Mouse (Mus musculus): ENCODE data around the gene Cx3cr1.

Gene Cx3cr1

DNA sequence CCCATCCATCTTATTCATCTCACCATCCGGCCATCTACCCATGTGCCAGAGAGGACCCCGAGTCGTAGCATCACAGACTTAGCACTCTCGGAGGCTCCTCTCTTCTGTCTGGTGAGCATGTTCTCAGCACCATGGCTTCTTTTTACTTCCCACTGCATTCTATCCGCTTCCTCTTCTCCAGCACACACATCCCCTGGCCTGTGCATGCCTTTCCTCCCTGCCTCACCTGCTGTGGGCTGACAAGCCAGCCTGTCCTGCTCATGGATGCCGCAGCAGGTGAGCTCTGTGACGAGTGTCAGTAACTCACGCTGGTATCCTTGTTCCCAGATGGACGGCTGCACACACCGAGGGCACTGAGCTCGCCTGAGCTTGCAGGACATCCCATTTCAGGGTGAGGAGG, at the start of gene Cx3cr1:
Gene Cx3cr1 (minus strand): TSS at position 101 of the 400 bp plus-strand sequence.
- DNase-seq = no peak

DNA sequence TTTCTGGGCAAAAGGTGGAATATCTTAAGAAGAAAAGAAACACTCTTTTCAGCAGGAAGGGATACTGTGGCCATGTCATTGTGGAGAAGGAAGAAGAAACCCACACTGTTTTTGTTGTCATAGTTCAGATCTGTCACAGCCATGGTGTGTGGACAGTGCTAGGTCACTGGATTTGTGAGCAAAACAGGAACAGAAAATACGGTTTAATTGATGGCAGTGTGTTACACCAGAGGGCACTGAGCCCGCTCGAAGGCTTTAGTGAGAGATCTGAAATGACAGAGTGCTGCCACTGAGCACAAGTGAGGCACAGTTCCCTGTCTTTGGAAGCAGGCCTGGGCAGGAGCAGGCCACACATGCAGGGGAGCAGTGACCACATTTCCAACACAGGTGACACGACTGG, 48.5 kb upstream of the Cx3cr1 start:
- no peak for DNase-seq

DNA sequence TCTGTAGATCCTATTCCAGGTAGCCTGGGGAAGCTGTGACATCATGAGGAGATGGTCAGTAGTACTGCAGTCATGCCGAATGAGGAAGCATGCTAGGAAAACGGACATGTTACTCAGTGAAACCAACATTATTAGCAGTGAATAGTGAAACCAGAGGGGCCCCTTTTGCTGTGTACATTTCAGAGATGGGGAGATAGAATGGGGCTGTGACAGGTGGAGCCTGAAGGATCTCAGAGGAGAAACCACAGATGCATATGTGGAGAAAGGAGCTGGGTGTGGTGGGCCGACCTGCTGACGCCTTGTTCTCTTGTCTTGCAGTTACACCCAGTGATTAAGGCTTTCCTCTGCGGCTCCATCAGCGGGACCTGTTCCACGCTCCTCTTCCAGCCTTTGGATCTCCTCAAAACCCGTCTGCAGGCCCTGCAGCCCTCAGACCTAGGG, 46.5 kb upstream of the Cx3cr1 start:
- peak; percentile 88 for DNase-seq

DNA sequence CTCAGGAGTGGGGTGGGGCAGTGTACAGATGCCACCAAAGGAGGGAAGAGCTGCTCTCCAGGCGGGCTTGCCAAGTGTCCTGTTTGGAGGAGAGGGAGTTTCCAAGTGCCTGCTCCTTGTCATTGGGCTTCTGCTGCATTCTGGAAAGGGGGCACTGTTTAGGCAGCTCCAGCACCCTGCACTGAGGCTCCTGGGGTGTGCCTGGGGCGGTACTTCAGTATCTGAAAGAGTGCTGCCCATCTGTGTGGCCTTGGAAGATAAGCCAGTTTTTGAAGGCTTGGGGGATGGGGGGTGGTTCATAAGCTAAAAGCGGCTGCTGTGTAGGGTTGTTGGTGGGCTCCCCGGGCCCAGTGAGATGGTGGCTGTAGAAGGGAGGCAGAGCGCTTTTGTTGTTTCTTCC, 45.9 kb upstream of the Cx3cr1 start:
- peak; percentile 93 for DNase-seq

DNA sequence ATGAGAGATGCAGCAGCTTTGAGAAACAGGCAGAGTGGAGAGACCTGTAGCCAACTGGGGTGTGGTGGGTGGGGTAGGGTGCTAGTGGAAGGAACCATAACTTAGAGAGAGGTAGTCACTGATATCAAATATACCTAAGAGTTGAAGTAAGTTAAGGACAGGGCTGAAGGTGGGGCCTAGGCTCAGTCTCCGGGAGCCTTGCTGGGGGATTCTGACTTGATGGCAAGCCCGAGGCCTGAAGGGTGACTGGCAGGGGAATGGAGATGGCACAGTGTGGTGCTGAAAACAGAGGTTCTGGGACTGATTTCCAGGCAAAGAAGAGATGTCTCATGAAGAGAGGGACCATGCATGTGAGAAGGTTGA, 45.1 kb upstream of the Cx3cr1 start:
- DNase-seq = peak; percentile 83

DNA sequence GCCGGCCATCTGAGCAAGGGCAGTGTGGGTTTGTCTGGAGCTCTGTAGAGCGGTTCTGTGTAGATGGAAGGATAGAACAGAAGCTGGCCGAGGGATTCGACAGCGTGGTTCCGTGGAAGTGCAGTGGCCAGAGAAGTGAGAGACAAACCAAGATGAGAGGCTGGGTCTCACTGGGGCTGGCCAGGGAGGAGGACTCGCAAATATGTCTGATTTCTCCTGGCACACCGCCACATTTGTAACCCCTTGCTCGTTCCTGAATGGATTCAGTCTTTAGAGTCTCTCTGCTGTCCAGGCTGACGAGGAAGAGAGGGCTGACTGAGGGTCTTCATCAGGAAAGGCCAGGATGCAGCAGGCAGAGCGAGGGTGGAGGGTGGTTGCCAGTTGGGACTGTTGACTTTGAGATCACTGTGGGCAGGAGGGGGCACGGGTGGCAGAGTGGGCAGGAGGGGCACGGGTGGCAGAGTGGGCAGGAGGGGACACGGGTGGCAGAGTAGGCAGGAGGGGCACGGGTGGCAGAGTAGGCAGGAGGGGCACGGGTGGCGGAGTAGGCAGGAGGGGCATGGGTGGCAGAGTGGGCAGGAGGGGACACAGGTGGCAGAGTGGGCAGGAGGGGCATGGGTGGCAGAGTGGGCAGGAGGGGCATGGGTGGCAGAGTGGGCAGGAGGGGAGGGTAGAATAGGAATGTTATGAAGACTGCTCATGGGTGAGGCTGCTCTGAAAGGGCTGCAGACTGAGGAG, 44.5 kb upstream of the Cx3cr1 start:
- no peak for DNase-seq

DNA sequence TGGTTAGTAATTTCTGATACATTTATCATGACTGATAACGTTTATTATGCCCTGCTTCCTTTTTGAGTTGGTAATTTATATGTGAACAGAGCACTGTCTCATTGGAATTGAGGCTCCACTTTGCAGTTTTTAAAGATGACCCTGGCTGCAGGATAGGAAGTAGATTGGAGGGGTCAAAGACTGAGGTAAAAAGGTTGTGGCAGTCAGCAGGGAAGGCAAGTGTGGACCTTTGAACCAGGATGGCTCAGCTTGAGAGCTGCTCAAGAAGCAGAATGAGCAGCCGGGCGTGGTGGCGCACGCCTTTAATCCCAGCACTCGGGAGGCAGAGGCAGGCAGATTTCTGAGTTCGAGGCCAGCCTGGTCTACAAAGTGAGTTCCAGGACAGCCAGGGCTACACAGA, 43.8 kb upstream of the Cx3cr1 start:
- DNase-seq = no peak

DNA sequence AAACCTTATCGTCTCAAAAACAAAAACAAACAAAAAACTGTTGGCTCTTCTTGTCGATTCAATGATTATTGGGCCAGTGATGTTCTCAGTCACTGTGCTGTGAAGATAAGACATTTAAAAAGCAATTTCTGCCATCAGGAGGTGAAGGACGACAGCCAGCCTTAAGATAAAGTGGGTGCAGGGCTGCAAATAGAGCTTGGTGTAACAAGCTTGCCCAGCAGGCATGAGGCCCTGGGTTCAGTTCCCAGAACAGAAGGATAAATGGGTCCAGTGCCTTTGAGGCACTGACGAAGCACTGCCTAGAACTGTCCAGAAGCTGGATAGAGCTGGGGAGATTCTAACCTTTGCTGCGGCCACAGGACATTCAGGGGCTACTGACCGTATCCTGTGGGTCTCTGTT, 42.8 kb upstream of the Cx3cr1 start:
- peak; percentile 81 for DNase-seq

DNA sequence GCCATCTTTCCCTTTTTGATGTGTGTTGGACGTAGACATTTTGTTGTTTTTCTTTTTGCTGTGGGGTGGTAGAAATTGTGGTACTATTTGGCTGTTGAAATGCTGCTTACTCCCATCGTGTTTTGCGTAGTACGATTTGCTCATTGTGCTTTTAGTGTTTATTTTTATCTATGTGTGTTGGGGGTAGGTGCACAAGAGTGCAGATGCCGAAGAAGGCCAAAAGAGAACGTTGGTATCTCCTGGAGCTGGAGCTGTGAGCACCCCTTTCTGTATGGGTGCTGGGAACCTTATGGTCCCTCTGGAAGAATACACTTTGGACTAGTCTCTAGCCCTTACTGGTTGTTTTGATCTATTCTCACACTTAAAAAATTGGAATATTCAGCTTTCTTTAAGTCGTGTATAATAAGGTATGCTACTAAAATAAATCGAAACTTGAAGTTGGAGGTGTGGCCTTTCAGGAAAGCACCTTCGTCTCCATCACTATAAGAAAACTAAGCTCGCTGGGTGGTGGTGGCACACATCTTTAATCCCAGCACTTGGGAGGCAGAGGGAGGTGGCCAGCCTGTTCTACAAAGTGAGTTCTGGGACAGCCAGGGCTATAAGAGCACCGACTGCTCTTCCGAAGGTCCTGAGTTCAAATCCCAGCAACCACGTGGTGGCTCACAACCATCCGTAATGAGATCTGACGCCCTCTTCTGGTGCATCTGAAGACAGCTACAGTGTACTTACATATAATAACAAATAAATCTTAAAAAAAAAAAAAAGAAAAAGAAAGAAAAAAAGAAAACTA, 41.7 kb upstream of the Cx3cr1 start:
- DNase-seq = no peak

DNA sequence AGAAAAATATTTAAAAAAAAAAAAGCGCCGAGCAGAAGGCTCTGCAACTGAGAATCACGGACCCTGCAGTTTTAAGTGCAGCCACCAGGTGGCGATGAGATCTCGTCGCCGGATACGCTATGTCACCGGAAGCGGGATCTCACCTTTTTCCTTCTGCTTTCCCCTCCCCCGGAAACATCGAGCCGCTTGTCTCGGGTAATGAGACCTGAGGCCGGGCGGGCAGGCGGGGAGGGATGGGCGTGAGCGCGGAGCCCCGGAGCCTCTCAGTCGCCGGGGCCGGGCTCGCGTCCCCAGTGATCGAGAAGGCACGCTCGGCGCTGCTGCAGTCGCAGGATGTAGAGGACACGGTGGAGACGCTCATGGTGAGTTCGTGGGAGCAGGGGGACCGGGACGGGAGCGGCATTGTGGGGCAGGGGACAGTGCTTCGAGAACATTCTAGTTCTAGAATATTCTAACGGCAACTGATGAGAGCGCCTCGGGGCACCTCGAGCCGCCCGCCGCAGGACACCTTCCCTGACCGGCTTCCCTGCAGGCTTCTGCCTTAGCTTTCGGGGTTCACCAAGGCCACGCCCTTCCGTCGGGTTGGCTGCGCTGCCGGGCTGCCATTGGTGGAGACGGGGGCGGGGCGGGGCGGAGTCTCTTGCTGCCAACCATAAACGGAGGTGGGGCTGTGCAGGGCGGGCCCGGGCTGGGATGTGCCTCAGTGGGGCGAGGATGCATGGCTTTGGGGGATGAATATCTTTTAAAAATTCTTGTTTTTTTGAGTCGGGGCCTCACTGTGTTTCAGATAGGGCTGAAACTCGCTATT, 40.7 kb upstream of the Cx3cr1 start, which contains the start of gene Slc25a38:
Gene Slc25a38 (plus strand): TSS at position 164 of the 808 bp plus-strand sequence.
- peak; percentile 100 for DNase-seq

DNA sequence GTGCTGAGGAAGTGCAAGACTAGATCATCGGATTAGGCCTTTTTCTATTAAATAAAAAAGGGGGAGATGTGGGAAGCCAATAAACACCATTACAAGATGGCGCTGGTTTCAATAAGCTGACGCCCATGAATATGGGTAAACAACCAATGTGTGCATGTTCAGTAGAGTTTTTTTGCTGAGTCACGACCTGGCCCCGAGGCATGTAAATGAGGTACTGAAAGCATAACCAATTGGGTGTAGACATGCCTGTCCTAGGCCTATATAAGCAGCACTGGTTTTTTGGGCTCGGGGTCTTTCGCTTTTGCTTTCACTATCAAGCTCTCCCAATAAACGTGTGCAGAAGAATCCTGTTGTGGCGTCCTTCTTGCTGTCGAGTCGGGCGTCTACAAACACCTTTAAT, 39.3 kb upstream of the Cx3cr1 start:
- peak; percentile 40 for DNase-seq

DNA sequence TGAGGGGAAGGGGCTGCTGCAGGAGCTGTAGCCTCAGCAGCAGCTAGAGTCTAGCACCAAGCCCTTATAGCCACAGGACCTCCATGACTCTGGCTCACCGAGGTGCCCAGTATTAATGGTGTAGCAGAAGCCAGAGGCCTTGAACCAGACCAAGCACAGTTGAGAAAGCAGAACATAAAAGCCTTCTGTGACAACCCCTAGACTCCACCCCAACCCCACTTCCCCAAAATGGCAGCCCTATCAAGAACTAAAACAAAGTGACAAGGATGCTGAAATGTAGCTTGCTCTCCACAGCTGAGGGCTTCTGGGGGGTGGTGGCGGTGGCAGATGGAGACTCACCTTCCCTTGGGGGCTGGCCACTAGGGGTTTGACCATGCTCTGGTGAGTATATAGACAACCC, 31.5 kb upstream of the Cx3cr1 start:
- no peak for DNase-seq

DNA sequence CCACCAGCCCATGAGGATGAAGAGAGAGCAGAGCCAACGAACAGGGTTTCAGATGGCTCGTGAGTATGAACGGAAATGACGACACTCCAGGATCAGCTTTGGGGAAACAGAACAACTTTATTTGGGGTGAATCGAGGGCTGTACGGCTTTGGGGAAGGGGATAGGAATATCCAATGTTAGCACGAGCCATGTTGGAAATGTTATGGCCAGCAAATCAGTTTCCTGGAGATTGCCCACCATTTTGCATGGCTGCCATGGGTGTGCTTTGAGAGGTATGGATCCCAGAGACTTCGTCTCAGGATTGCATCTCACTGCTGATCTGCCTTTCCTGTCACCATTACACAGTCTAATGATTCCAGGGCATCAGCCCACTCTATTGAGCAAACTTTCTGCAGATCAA, 29.6 kb upstream of the Cx3cr1 start:
- no peak for DNase-seq

DNA sequence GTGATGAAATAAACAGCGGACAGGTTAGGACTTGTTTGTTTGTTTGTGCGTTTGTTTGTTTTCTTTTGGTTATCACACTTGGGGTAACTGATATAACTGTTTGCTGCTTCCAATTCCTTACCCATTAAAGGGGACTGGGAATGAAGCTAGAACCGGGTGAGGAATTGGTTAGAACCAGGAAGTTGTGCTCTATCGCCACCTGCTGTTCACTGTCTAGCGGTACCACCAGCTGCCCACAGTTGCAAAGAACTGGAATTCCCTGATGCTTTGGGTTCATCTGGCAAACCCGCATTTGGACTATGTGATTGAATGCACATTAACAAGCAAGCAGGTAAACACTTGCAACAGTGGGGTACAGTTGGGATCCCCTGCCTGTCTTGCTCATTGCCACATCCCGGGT, 29.0 kb upstream of the Cx3cr1 start:
- DNase-seq = peak; percentile 66

DNA sequence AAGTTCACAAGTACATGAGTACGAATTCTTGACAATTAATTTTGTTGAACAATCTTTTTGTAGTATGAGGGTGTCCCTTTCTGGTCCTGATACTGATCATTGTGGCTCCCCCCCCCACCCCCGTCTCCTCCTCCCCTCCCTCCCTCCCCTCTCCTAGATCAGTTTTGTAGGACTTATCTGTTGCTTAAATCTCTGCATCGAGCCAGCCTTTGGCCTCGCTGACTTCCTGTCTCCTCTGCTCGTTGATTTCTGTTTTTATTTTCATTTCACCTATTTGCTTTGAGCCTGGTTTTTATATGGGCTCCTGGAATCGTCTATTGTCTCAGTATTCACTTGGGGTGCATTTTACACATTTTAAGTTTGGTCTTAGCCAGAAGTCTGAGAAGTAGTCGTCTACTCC, 26.2 kb upstream of the Cx3cr1 start:
- no peak for DNase-seq

DNA sequence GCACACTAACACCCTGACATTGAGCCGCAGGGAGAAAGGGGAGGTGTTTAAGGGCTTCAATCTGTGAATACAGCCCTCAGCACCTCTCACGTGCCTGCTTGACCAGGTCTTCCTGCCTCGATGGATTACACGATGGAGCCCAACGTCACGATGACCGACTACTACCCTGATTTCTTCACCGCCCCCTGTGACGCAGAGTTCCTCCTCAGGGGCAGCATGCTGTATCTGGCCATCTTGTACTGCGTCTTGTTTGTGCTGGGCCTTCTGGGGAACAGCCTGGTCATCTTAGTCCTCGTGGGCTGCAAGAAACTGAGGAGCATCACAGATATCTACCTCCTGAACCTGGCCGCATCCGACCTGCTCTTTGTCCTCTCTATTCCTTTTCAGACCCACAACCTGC, 24.0 kb upstream of the Cx3cr1 start:
- DNase-seq = no peak

DNA sequence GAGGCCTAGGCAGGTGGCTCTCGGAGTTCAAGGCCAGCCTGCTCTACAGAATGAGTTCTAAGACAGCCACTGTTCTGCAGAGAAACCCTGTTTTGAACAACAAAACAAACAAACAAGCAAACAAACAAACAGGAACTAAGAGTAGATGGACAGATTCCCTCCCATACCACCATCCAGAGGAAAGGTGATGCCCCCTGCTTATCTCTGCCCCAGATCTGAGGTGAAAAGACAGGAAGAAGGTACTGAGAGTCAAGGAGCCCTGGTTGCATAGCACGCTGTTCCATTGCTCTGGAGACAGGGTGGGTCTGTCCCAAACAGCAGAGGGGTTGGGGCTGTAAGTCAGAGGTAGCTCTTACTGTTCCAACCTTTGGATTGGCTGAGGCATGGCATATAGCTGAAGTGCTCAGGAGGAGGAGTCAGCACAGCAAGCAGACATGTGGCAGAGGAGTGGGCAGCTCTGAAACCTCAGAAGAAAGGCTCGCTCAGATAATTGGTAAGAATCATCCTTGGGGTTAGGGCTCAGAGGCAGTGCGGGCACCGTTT, 22.1 kb upstream of the Cx3cr1 start, which contains the start of gene Ccr8:
Gene Ccr8 (plus strand): TSS at position 419 of the 543 bp plus-strand sequence.
- DNase-seq = no peak

DNA sequence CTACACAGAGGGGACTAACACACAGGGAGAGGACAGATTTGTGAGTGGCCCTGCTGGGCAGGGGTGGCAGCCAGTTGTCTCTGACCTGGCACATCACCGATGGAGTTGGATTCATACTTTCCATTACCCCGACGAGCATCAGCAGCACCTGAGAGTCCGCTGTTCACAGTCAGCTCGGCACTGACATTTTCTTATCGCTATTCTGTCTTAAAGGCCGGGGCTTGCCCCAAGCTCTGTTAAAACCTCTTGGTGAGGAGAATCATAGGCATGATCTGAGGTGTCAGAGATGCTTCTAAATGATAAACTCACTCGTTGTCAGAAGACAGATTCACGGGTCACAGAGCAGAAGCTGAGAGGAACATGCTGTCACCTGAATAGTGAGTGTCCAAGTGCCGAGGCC, 21.4 kb upstream of the Cx3cr1 start:
- no peak for DNase-seq

DNA sequence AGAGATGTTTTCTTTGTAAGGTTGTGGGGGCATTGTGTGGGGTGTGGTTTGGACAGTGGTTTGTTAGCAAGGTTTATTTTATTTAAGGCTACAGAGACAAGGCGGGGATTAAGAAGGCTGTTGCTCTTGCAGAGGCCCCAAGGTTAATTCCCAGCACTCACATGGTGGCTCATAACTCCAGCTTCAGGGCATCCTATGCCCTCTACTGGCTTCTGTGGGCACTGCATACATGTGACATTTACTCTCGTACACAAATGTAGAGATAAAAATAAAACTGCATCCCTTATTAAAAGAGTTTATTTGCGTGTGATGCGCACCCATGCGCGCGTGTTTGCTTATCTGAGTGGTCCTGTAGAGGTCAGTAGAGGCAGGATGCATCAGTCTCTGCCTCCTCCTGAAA, 19.4 kb upstream of the Cx3cr1 start:
- DNase-seq = no peak

DNA sequence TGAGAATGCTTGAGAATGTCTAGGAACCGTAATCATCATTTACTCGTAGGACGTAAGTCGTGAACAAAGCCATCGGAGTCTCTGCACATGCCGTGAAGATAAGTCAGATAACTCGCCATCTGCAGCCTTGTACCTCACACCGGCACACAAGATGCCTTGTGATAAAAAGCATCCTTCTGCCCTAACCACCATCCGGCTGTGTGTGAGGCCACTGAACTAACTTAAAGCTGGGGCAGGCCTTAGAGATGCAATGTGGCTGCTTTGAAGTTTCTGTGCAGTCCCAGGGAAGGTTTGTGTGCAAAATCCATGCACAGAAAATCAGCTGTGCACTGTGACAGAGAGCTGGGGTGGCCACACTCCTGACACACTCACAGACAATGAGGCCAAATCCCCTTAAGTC, 14.7 kb upstream of the Cx3cr1 start:
- no peak for DNase-seq

DNA sequence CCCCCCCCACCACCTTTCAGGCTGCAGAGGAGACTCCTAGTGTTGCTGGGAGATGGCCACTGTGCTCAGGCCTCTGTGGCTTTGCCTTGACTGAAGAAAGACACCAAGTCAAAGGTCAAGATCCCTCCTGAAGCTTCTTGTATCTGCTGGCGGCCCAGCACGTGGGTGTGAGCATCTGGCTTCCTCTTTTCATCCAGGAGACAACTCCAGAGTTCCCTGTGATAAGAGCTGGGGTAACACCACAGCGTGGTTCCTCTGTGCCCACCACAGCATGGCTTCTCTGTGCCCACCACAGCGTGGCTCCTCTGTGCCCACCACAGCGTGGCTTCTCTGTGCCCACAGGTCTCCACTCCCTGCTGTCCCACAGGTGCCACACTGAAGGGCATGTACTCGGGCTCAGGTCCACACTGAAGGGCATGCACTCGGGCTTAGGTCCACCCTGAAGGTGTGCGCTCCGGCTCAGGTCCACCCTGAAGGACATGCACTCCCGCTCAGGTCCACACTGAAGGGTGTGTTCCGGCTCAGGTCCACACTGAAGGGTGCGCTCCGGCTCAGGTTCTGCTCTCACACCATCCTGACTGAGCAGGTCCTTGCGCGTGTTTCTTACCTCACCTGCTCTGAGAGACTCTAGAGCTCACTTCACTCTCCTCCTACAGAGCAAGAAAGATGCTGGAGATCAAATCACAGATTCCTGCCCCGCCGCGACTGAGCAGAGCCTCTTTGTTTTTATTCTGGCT, 13.6 kb upstream of the Cx3cr1 start:
- no peak for DNase-seq

DNA sequence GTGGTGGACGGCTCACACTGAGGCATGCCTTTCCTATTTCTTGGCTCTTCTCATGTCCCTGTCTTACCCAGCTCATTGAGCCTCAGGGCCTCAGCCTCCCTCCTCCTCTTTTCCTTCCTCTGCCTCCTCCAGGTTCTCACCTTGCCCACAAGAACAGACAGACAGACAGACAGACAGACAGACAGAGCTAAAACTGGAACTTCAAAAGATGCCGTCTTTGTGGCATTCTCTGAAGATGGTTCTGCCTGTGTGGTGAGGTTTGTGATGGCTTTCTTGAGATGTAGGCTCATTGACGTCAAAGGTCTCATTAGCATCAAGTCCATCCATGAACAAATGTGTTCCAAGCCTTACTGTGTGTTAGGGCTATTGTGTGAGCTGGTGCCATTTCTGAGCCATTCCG, 13.0 kb upstream of the Cx3cr1 start:
- DNase-seq = no peak

Data from liver (tissue).